Mouse (Mus musculus) embryonic facial prominence, embryonic 13.5 days (tissue): ENCODE results near the gene Clcf1. TPM values are rescaled to one million over a fixed set of nuclear protein-coding genes. Genes with fewer than 3 reads are reported as not detected.

Experiments
- ATAC-seq: fragments of 200-750 bp; cut with Nextera tagmentation; 2 replicates; pipeline ENCODE4 v1.8.0; 2017; ENCODE audit warnings: low read depth; ENCODE audit not compliant: insufficient number of reproducible peaks, insufficient read depth, low FRiP score, low TSS enrichment
- H3K27ac ChIP-seq: fragments of 300-500 bp; sonication (generic); 2 replicates; pipeline ENCODE4 v1.5.1; 2015; ENCODE audit warnings: moderate library complexity, mild to moderate bottlenecking, inconsistent platforms
- H3K27me3 ChIP-seq: fragments of 300-500 bp; sonication (generic); 2 replicates; pipeline ENCODE4 v1.6.1; 2015; ENCODE audit warnings: mild to moderate bottlenecking, inconsistent platforms
- H3K36me3 ChIP-seq: fragments of 300-500 bp; sonication (generic); 2 replicates; pipeline ENCODE4 v1.6.1; 2015; ENCODE audit warnings: mild to moderate bottlenecking, inconsistent platforms
- H3K4me1 ChIP-seq: fragments of 300-500 bp; sonication (generic); 2 replicates; pipeline ENCODE4 v1.6.1; 2015; ENCODE audit warnings: inconsistent platforms
- H3K4me2 ChIP-seq: fragments of 300-500 bp; sonication (generic); 2 replicates; pipeline ENCODE4 v1.6.1; 2015; ENCODE audit warnings: moderate library complexity, mild to moderate bottlenecking, inconsistent platforms
- H3K4me3 ChIP-seq: fragments of 300-500 bp; sonication (generic); 2 replicates; pipeline ENCODE4 v1.5.1; 2015; ENCODE audit warnings: mild to moderate bottlenecking, inconsistent platforms
- H3K9ac ChIP-seq: fragments of 300-500 bp; sonication (generic); 2 replicates; pipeline ENCODE4 v1.6.1; 2015; ENCODE audit warnings: mild to moderate bottlenecking, inconsistent platforms
- H3K9me3 ChIP-seq: fragments of 300-500 bp; sonication (generic); 2 replicates; pipeline ENCODE4 v1.6.1; 2016; ENCODE audit warnings: inconsistent platforms
- WGBS: fragments of 180-500 bp; shearing (Covaris S2); methylation state at CpG from one replicate; pipeline ENCODE4 v1.1.7; 2015; ENCODE audit warnings: mixed read lengths; 5-methylcytosine and 5-hydroxymethylcytosine counted together
- polyA plus RNA-seq: library from polyadenylated mRNA; unstranded; fragments of >200 nt; fragmentation: Nextera tagmentation; extraction: Ambion mirVana; gene quantifications from 2 replicates; pipeline ENCODE4 v1.2.1, GENCODE M21; 2015

Gene Clcf1
- 11.1 and 11.5 TPM in 2 replicates for polyA plus RNA-seq

DNA sequence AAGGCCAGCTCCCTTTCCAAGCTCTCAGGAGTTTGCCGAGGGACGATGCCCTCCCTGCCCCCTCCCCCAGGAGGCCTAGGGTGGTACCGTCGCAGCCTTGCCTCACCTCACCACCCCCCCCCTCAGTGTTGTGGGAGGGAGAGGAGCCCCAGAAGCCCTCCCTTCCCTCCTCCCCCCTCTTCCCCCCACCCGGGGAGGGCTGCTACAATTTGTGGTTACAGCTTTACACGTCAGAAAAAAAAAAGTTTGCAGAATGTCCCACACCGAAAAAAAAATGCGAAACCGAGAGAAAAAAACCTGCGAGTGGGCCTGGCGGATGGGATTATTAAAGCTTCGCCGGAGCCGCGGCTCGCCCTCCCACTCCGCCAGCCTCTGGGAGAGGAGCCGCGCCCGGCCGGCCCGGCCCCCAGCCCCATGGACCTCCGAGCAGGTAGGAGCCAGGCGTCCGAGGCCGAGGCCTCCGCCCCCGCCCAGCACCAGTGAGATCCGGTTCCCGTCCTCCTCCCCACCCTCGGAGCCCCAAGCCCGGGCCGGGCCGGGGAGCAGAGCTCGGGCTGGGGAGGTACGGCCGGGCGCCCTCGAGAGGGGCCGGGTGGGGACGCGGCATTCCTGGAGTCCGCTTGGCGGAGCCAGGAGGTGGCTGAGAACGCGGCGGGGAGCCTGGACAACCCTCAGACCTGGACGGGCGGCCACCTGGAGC, at the start of gene Clcf1, which contains the start of gene AC109138.7:
Clcf1 (plus strand) TSS at position 168 of the 700 bp plus-strand sequence.
AC109138.7 (plus strand) TSS at position 287 of the 700 bp plus-strand sequence.
- peak within 1 kb of the TSS; percentile 98 for H3K9ac ChIP-seq
- H3K4me3 ChIP-seq, result peak within 1 kb of the TSS; percentile 95
- H3K36me3 ChIP-seq, result no peaks in the 10 kb centered on the region
- H3K9me3 ChIP-seq, result no peaks in the 10 kb centered on the region
- H3K4me2 ChIP-seq, result peak within 1 kb of the TSS; percentile 87
- ATAC-seq, result 0 out of 2 replicates have a peak, but pooled peaks have one; percentile 12
- under 1% methylated on average over 45 of the region's 49 CpGs for WGBS
- peak within 1 kb of the TSS; percentile 97 for H3K27ac ChIP-seq
- peaks cover 4% of the 10 kb centered on the region; the same call in 1 of the 2 replicates for H3K27me3 ChIP-seq
- peaks cover 66% of the 10 kb centered on the region for H3K4me1 ChIP-seq

DNA sequence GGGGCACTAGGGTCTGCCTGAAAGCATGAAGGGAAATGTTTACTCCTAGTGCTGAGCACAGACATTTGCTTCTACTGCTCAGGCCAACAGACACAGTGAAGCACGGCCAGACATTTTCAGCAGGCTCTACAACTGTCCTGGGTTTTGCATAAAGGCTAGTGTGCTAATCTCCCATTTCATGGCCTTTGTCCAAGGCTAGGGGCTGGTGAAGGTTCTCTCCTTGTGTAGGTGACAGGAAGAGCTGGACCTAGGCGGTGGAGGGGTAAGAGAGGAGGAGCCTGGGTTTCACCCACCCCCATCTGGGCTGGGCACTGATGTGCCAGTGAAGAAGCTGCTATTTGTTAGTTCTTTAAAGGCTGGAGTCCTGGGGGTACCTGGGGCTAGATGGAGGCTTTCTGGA, 49.3 kb upstream of the Clcf1 start:
- H3K9ac ChIP-seq, result 0 out of 2 replicates have a peak overlapping the region, but pooled peaks have one; percentile 36
- peaks cover 15% of the 10 kb centered on the region for H3K36me3 ChIP-seq
- no peaks in the 10 kb centered on the region for H3K27me3 ChIP-seq
- 68% methylated on average over 2 of the region's 2 CpGs for WGBS
- ATAC-seq, result no peak
- H3K9me3 ChIP-seq, result no peaks in the 10 kb centered on the region
- H3K4me1 ChIP-seq, result peaks cover 15% of the 10 kb centered on the region
- no peak overlapping the region for H3K27ac ChIP-seq
- no peak overlapping the region for H3K4me2 ChIP-seq
- H3K4me3 ChIP-seq, result no peak overlapping the region; the same call in 1 of the 2 replicates

- Histone ChIP-seq H3K4me3 (no peak overlapping the region), H3K9ac (no peak overlapping the region), H3K36me3 (no peaks in the 10 kb centered on the region), H3K4me1 (peaks cover 33% of the 10 kb centered on the region), H3K27me3 (no peaks in the 10 kb centered on the region), H3K4me2 (no peak overlapping the region), H3K27ac (no peak overlapping the region), H3K9me3 (no peaks in the 10 kb centered on the region)
- WGBS, result 81% methylated on average over 9 of the region's 9 CpGs
- no peak for ATAC-seq
Measured at GRCm38 (mm10) chr19:4166678-4167476, 47.2 kb upstream of the Clcf1 start.

DNA sequence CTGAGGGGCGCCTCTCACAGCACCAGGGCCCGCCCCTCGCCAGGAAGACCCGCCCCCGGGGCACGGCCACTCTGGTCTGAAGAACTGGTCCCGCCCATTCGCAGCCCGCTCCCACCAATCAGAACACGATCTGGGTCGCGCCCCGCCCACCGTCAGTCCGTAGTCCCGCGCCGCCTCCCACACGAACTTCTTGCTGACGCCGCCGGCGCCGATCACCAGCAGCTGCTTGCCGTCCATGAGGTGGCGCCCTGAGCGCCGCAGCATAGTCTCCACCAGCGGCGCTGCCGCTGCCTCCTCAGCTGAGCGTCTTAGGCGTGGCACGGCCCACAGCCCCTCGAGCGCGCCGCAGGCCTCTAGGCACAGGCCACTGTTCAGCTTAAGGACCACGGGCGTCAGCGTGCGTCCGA, 44.7 kb upstream of the Clcf1 start:
- peaks cover 22% of the 10 kb centered on the region for H3K4me1 ChIP-seq
- no peaks in the 10 kb centered on the region for H3K9me3 ChIP-seq
- no peaks in the 10 kb centered on the region for H3K36me3 ChIP-seq
- no peaks in the 10 kb centered on the region for H3K27me3 ChIP-seq
- under 1% methylated on average over 43 of the region's 43 CpGs for WGBS
- H3K9ac ChIP-seq, result peak overlapping the region; percentile 81
- peak overlapping the region; percentile 89 for H3K4me2 ChIP-seq
- peak; percentile 92 for ATAC-seq
- peak overlapping the region; percentile 86 for H3K27ac ChIP-seq
- peak overlapping the region; percentile 51 for H3K4me3 ChIP-seq

DNA sequence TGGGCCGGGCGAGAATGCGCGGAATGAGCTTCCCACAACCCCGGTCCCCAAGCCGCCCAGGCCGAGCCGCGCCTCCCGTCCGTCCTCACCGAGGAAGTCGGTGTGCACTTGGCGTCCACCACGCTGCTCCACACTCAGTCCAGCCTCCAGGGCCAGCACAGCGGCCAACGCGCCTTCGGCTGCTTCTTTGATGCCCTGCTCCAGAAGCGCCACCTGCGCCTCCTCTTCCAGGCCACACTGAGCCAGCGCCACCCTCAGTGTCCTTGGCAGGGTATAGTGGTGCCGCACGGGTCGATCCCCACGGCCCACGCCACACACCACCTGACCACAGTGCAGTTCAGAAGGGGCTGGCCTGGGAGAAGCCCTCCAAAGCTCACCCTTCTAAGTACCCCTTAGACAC, 44.2 kb upstream of the Clcf1 start:
- peak overlapping the region; percentile 86 for H3K27ac ChIP-seq
- peak overlapping the region; percentile 51 for H3K4me3 ChIP-seq
- H3K9me3 ChIP-seq, result no peaks in the 10 kb centered on the region
- H3K9ac ChIP-seq, result peak overlapping the region; percentile 81
- H3K4me2 ChIP-seq, result peak overlapping the region; percentile 89
- H3K36me3 ChIP-seq, result no peaks in the 10 kb centered on the region
- ATAC-seq, result no peak; the same call in none of the 2 replicates
- 10% methylated on average over 27 of the region's 27 CpGs for WGBS
- no peaks in the 10 kb centered on the region for H3K27me3 ChIP-seq
- H3K4me1 ChIP-seq, result peaks cover 22% of the 10 kb centered on the region

- WGBS, result 82% methylated on average over 10 of the region's 10 CpGs
- Histone ChIP-seq H3K36me3 (no peaks in the 10 kb centered on the region), H3K27me3 (no peaks in the 10 kb centered on the region), H3K4me1 (peaks cover 31% of the 10 kb centered on the region), H3K4me2 (no peak overlapping the region), H3K9me3 (no peaks in the 10 kb centered on the region), H3K27ac (peak overlapping the region; percentile 55; the same call in 1 of the 2 replicates), H3K9ac (peak overlapping the region; percentile 81), H3K4me3 (no peak overlapping the region)
- ATAC-seq, result no peak
Measured at GRCm38 (mm10) chr19:4170723-4171392, 43.2 kb upstream of the Clcf1 start.

DNA sequence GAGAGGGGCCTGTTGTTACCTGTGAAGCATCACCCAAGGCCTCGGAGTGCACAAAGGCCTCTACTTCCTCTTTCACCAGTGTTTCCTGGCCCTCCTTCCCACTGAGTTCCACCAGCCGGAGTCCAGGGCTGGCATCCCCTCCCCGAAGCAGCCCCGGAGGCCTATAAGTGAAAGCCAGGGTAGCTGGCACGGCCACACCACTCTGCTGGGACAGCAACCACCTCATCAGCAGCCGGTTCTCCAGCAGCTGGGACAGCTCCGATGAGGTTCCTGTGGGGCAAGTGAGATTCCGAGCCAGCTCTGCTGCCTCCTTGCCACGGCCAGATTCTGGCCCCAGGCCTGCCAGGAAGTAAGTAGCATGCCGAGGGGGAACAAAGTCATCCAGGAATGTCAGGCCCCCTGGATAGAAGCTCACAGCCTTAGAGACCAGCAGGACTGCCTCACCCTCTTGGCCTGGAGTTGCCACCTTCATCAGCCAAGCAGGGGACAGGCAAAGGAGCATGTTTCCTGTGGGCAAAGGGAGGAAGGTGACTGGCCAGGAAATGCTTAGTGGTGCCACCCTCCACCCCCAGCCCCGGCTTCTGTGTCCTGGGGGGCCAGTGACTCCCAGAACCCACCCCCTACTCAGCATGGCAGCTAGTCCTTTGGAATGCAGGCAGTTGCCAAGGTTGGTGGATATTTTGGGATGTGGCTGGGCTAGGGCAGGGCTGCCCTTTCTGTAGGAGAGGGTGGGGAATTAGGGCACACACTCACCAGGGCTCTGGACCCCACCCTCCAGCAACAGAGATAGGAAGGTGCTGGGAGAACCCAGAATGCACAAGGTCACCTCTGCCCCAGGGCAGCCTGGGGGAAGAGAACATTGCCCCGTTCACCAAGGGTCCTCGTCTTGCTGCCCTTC, 42.4 kb upstream of the Clcf1 start:
- H3K4me2 ChIP-seq, result 0 out of 2 replicates have a peak overlapping the region, but pooled peaks have one; percentile 1
- 54% methylated on average over 13 of the region's 13 CpGs for WGBS
- ATAC-seq, result no peak
- no peaks in the 10 kb centered on the region for H3K36me3 ChIP-seq
- H3K4me3 ChIP-seq, result no peak overlapping the region
- H3K27ac ChIP-seq, result peak overlapping the region; percentile 55; the same call in 1 of the 2 replicates
- H3K9ac ChIP-seq, result peak overlapping the region; percentile 46
- H3K27me3 ChIP-seq, result no peaks in the 10 kb centered on the region
- H3K9me3 ChIP-seq, result no peaks in the 10 kb centered on the region
- H3K4me1 ChIP-seq, result peaks cover 33% of the 10 kb centered on the region

GRCm38 (mm10) chr19:4172925-4173324, 41.1 kb upstream of the Clcf1 start:
- Histone ChIP-seq H3K27me3 (no peaks in the 10 kb centered on the region), H3K9ac (peak overlapping the region; percentile 40), H3K4me2 (no peak overlapping the region), H3K36me3 (no peaks in the 10 kb centered on the region), H3K9me3 (no peaks in the 10 kb centered on the region), H3K4me1 (peaks cover 33% of the 10 kb centered on the region), H3K4me3 (no peak overlapping the region), H3K27ac (no peak overlapping the region)
- WGBS, result 54% methylated on average over 11 of the region's 11 CpGs
- no peak for ATAC-seq

DNA sequence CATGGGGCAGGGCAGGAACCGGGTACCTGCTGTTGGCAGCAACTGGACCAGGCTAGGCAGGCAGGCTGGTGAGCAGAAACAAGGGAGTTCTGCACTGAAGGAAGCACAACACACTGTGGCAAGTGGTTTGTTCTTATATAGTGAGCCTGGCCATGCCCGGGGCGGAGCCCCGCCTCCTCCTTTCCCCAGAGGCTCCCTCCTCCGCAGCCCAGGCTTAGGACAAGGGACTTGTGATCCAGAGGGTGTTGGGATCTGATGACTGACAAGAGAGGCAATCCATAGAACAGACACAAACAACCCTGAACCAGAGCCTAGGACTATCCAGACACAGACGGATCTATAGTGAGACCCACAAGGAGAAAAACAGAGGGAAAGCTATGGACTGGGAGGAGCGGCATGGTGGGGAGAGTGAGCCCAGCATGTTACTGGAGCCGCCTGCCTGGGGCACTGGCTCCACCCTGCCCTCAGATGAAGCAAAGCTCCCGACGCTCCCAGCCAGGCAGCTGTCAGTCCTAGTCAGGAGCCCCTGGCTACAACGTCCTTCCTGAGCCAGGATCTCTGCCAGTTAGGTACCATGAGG, 38.6 kb upstream of the Clcf1 start, which contains the start of gene Carns1:
Carns1 (minus strand) TSS at position 112 of the 580 bp plus-strand sequence.
- Histone ChIP-seq H3K27me3 (no peaks in the 10 kb centered on the region), H3K9ac (peak within 1 kb of the TSS; percentile 58), H3K4me2 (peak within 1 kb of the TSS; percentile 51), H3K27ac (no peak within 1 kb of the TSS; the same call in 1 of the 2 replicates), H3K36me3 (no peaks in the 10 kb centered on the region), H3K4me3 (peak within 1 kb of the TSS; percentile 25), H3K4me1 (peaks cover 24% of the 10 kb centered on the region), H3K9me3 (no peaks in the 10 kb centered on the region)
- WGBS, result 4% methylated on average over 11 of the region's 11 CpGs
- peak; percentile 38 for ATAC-seq

GRCm38 (mm10) chr19:4180411-4180810, 33.6 kb upstream of the Clcf1 start:
- no peaks in the 10 kb centered on the region for H3K9me3 ChIP-seq
- H3K4me1 ChIP-seq, result peaks cover 17% of the 10 kb centered on the region
- H3K27ac ChIP-seq, result no peak overlapping the region
- H3K9ac ChIP-seq, result no peak overlapping the region
- H3K4me3 ChIP-seq, result no peak overlapping the region
- H3K4me2 ChIP-seq, result no peak overlapping the region
- H3K36me3 ChIP-seq, result no peaks in the 10 kb centered on the region
- no peak for ATAC-seq
- H3K27me3 ChIP-seq, result no peaks in the 10 kb centered on the region
- WGBS, result 85% methylated on average over 7 of the region's 7 CpGs
